Mouse (Mus musculus): ENCODE data around the gene Plscr1. TPM values are rescaled to one million over a fixed set of nuclear protein-coding genes. Genes with fewer than 3 reads are reported as not detected.

The Plscr1 gene
- total RNA-seq, 2 experiments from 2014 or later, result 0.79 to 0.99 TPM

GRCm38 (mm10) chr9:92249987-92250772, 630 bp downstream of the Plscr1 start:
- intact Hi-C loops (cut with DNase I), result no loop called here
- peak; percentile 35 to 38 for DNase-seq (ENCODE audit: low spot score in 2 of 2)

GRCm38 (mm10) chr9:92252718-92253117, 3.2 kb downstream of the Plscr1 start:
- intact Hi-C loops (cut with DNase I), result no loop called here

GRCm38 (mm10) chr9:92253585-92254321, 4.2 kb downstream of the Plscr1 start:
- intact Hi-C loops (cut with DNase I), result no loop called here
- no peak for DNase-seq (ENCODE audit: low spot score in 2 of 2)

More at GRCm38 (mm10) chr9:92252718-92253117, 3.2 kb downstream of the Plscr1 start:
- no peak for DNase-seq (ENCODE audit: low spot score in 2 of 2)

DNA sequence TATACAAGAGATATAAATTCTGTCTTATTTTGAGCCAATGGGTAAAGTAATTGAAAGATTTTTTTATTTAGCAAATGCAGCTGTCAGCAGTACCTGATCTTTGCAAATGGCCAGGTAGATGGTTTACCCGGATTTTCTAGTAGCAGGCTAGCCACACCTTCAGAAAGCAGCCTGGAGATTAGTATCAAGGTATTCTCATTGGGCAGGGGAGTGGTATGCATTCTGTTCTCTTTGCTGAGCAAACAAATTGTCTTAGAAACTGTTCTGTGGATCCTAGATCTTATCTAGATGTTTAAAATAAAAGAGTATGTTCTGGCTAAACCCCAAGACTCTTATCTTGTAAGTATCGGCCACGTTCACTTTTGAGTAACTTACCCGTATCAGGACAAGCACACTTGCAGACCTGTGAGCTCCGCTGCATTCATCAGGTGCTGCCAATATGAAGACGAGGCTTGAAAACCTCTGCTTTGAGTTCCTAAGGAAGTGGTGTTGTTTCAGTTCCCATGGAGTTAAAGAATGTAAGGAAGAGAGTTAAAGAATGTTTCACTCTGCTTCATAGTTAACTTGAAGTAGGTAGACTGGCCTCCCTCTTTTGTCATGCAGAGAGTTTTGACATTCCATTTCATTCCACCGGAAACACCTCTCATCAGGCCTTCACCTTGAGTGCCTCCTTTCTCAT, 11.1 kb downstream of the Plscr1 start:
- intact Hi-C loops (cut with DNase I), result no loop called here
- DNase-seq (ENCODE audit: low spot score in 2 of 2), result no peak

- intact Hi-C loops (cut with DNase I), result no loop called here
- DNase-seq (ENCODE audit: low spot score in 2 of 2), result no peak
Observed at GRCm38 (mm10) chr9:92265719-92266118, 16.2 kb downstream of the Plscr1 start.

GRCm38 (mm10) chr9:92266558-92267171, 17.1 kb downstream of the Plscr1 start:
- no peak for DNase-seq (ENCODE audit: low spot score in 2 of 2)
- intact Hi-C loops (cut with DNase I), result no loop called here

DNA sequence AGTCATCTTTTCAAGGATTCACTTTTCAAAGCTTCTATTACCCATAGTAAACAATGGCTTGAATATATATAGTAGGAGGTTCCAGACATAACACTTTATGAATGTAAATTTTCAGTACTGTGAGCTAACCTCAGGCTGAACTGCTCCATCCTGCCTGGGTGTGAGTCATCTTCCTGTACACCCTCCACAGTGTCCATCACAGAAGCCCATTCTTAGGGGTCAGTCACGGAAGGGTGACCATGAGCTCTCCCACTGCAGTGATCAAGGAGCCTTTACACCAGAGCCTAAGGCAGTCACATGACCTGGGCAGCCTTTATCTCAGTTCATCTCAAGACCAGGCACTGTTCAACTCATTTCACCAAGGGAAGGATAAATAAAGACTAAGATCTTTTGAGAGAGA, 18.2 kb downstream of the Plscr1 start:
- intact Hi-C loops (cut with DNase I), result no loop called here
- no peak for DNase-seq (ENCODE audit: low spot score in 2 of 2)

DNA sequence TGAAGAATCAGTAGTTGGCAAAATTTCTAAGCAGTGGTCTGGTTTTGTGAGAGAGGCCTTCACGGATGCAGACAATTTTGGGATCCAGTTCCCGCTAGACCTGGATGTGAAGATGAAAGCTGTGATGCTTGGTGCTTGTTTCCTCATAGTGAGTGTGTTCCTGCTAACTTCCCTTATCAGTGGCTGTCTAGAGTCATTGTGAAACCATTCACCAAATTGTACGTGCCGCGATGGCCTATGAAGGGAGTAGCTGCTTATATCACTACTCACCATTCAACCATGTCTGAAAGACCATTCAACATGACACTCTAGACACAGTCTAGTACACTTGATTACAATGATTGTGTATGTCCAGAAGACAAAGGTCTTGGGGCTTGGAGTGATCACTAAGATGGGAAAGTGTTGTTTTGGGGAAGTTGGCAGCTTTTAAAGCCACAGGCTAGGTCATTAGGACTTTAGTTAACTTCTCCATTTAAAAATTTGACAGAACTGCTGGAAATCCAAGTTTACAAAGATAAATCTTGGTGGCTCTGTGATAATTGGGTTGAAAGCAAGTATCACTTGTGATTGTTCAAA, 20.4 kb downstream of the Plscr1 start:
- intact Hi-C loops (cut with DNase I), result no loop called here

GRCm38 (mm10) chr9:92270927-92271326, 21.4 kb downstream of the Plscr1 start:
- no peak for DNase-seq (ENCODE audit: low spot score in 2 of 2)
- intact Hi-C loops (cut with DNase I), result no loop called here

More for the DNA sequence above, 20.4 kb downstream of the Plscr1 start:
- DNase-seq (ENCODE audit: low spot score in 2 of 2), result no peak

DNA sequence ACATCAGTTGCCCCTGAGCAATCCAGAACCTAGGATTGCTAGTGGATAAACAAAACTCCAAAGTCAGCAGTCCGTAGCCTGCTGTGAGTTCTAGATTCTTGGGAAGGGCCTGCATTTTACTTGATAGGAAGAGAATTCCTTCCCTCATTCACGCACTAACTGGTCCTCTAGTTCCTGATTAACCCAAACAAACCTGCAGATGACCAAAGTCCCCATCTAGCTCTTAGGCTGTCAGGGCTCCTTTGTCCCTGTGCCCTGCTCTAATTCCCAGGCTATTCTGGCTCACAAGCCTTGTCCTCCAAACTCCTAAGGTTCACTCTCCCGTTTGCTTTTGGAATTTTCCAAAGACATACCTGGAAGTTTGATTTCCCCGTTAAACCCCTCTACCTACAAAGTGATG, 23.1 kb downstream of the Plscr1 start:
- intact Hi-C loops (cut with DNase I), result no loop called here
- no peak for DNase-seq (ENCODE audit: low spot score in 2 of 2)

GRCm38 (mm10) chr9:92273271-92273670, 23.7 kb downstream of the Plscr1 start:
- no peak for DNase-seq (ENCODE audit: low spot score in 2 of 2)
- intact Hi-C loops (cut with DNase I), result no loop called here

GRCm38 (mm10) chr9:92273956-92274762, 24.6 kb downstream of the Plscr1 start:
- intact Hi-C loops (cut with DNase I), result no loop called here
- no peak for DNase-seq (ENCODE audit: low spot score in 2 of 2)

- intact Hi-C loops (cut with DNase I), result no loop called here
- no peak for DNase-seq (ENCODE audit: low spot score in 2 of 2)
Observed at GRCm38 (mm10) chr9:92275486-92276207, 26.1 kb downstream of the Plscr1 start, which contains the start of gene Plscr2. Gene Plscr2, plus strand, starts transcription at chr9:92275602.

- no peak for DNase-seq (ENCODE audit: low spot score in 2 of 2)
- intact Hi-C loops (cut with DNase I), result no loop called here
Observed at GRCm38 (mm10) chr9:92276360-92276759, 26.8 kb downstream of the Plscr1 start.

DNA sequence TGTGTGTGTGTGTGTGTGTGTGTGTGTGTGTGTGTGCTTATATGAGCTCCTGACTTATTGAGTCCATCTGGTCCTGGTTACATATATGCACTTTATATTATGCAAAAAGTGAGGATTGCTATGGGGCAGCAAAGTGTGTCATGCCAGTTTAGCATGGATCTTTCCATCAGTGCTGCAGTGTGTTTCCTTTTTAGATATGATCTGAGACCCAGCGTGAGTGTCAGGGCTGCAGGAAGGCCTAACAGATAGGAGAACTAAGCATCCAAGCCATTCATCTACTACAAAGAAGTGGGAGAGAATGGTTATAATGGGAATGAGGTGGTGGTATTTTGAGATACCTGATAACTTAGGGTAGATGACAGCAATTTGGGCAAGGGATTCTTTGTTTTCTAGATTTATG, 30.5 kb downstream of the Plscr1 start:
- intact Hi-C loops (cut with DNase I), result no loop called here
- no peak for DNase-seq (ENCODE audit: low spot score in 2 of 2)

DNA sequence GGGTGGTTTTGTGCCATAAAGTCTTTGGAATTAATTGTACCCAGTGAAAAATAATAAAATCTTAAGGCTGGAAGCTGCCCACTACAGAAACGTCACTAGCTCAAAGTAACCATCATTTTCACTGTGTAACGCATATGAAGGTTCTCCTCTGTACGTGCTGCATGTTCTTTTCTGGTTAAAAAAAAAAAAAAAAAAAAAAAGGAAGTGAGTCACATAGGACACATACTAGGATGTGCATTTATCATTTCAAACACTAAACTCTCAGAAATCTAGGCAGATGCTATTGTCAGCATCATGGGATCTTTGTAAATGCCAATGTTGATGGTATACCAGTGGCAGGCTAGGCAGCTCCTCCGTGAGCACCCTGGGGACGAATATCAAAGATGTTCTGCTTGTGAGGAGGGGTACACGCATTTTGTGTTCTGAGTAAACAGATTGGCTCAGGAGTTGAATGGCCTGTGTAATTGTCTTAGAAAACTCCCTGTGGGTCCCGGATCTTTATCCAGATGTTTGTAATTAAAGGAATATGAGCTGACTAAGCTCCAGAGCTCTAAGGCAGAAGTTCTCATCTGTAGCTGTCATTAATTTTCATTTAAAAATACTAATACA, 33.1 kb downstream of the Plscr1 start:
- DNase-seq (ENCODE audit: low spot score in 2 of 2), result no peak
- intact Hi-C loops (cut with DNase I), result no loop called here

- no peak for DNase-seq (ENCODE audit: low spot score in 2 of 2)
- intact Hi-C loops (cut with DNase I), result no loop called here
Observed at GRCm38 (mm10) chr9:92289675-92290074, 40.1 kb downstream of the Plscr1 start.

- intact Hi-C loops (cut with DNase I), result no loop called here
- DNase-seq (ENCODE audit: low spot score in 2 of 2), result no peak
Observed at GRCm38 (mm10) chr9:92292169-92292568, 42.6 kb downstream of the Plscr1 start.
